Mouse (Mus musculus) erythroid progenitor cell, adult 5-6 weeks (primary cell): Measurements from ENCODE around the gene Hpn. TPM values are rescaled to one million over a fixed set of nuclear protein-coding genes. Genes with fewer than 3 reads are reported as not detected.
A peak's percentile ranks its signal among the peaks of the same experiment; 100 is the strongest.

Source experiments
- ATAC-seq: replicated peaks from 2 replicates; pipeline ENCODE4 v1.8.0; 2016; ENCODE audit warnings: moderate number of reproducible peaks, mild to moderate bottlenecking, moderate TSS enrichment, inconsistent platforms; ENCODE audit not compliant: poor library complexity, low FRiP score, severe bottlenecking
- total RNA-seq, 2 experiments: library from RNA; stranded (forward) in 1 of 2; stranded (reverse) in 1 of 2; fragments of 150-400 nt in 1 of 2; fragments of 186-747, 209-891 nt in 1 of 2; gene quantifications; 2 replicates each; pipeline versions ENCODE4 v1.2.3 to v1.2.4; 2015 to 2017; ENCODE audit warnings: low replicate concordance in 2 of 2

The Hpn gene
- total RNA-seq (2015; ENCODE audit: low replicate concordance), result 5.9 TPM in 1 of 2 replicates, not detected in the other
- not detected in 2 replicates for total RNA-seq (2017; ENCODE audit: low replicate concordance)

DNA sequence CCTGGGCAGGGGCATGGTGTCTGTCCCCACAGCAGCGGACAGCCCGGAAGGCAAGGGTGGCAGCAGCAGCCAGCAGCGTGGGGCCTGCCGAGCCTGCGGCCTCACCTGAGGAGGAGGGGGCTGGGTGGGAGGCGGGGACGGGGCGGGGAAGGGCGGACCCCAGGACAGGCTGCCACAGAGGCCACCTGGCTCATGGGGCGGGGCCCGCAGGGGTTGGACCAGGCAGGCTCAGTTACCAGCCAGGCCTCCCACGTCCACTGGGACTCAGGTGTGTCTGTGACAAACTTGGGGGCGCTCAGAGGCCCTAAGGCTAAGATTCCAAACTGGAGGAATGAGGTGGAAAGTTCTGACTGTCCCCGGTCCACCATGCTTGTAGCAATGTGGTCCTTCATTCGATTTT, at the start of gene Hpn:
Gene Hpn (minus strand): TSS at position 109 of the 400 bp plus-strand sequence.
- ATAC-seq, result no peak

DNA sequence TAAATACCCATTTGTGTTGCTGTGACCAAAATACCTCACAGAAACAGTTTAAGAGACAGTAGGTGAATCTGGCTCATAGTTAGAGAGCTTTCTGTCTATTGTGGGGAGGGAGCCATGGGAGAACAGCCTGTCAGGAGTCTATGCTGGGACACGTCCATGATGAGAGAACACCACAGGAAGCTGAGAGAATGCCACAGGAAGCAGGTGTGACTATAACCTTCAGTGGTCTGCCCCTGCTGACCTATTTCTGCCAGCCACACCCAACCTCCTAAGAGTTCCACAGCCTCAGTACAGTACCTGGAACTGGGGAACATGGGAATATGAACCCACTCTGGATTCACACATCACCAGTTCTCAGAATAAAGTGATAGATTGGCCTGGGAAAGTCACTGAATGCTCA, 49.7 kb upstream of the Hpn start:
- no peak for ATAC-seq

DNA sequence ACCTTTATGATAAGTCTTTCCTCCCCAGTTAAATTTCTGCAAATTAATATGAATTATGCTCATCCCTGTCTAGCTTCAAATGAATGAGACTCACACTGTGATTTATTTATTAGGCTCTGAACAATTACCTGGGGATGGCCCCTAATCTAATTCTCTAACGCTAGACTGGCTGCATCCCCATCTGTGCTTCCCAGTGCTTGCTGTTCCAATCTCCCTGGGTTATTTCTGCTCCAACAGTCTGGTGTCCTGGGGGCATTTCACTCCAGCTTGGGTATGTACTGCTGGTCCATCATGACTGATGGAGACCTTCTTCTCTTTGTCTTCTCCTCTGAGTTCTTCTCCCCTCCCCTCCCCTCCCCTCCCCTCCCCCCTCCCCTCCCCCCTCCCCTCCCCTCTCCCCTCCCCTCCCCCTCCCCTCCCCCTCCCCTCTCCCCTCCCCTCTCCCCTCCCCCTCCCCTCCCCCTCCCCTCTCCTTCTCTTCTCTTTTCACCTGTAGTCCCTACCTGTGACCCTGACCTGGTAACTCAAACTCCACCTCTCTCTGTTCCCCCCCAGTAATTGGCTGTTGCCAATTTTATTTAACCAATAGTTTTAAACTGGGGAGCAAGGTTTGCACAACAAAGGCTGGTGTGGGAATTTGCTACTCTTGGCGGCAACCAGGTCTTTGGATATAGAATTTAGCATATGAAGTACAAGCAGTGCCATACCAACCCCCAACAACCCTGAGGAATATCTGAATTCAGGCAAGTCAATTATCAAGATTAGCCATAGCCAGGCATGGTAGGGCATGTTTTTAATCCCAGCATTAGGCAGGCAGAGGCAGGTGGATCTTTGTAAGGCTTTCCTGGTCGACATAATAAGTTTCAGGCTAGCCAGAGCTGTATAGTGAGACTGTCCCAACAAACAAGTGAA, 48.8 kb upstream of the Hpn start:
- no peak for ATAC-seq

DNA sequence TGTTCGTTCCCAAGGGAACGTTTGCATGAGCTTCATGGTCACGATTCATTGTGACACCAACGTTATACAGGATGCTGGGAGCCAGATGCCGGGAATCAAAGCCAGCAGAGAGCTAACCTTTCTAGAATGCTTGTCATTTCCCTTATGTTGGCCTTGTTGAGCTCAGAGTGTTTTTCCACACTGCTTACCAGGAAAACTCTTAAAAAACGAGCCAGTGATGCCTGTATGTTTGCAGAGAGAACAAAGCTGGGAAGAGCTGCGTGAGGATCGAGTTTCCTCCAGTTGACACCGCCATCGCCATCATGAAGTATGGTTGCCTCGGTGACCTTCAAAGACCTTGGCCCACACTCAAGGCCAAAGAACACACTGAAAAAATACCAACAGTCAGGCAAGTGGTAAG, 47.2 kb upstream of the Hpn start:
- ATAC-seq, result no peak

DNA sequence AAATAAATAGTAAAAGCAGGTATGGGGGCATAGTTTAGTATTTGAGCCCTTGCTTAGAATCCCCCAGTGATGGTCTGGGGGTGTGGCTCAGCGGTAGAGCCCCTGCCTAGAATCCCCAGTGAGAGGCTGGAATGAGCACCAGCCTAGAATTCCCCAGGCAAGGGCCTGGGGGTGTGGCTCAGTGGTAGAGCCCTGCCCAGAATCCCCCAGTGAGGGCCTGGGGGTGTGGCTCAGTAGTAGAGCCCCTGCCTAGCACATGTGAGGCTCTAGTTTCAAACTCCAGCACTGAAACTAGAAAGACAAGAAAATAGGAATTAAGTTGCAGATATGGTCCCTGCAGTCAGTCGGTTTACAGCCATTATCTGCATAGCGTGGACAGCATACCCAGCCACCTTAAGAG, 46.7 kb upstream of the Hpn start:
- ATAC-seq, result no peak

DNA sequence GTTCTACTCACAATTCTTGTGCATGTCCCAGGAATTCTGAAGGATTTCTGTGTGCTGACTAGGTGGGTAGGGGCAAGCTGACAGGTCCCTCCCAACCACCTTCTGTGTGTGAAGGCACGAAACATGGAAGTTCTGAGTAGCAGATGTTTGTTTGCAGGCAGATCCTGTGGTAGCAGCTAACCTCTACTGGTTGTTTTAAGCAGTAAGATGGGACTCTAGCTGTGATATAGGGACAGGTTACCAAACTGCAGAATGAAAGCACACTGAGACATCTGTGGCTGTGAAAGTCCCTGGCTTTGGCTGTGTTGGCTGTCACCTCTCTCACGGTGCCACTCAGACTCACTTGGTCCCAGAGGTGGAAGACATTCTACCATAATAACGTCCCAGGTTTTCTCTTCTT, 46.2 kb upstream of the Hpn start:
- no peak for ATAC-seq

DNA sequence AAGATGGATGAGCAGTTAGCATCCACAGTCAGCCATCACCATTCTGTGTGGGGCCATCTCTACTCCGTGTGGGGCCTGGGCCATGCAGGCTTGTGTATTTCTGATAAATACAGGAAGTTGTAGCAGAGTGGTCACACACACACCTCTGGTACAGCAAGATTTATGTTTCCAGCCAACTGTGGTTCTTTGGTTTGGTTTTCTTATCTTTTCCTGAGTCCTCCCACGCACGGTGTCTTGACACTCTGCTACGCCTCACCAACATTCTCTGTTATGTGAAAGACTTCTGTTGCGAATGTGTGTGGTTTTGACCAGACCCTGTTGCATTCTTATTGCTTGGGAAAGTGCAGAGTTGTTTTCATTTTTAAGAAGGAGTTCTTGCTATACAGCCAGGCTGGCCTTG, 45.7 kb upstream of the Hpn start:
- ATAC-seq, result no peak

DNA sequence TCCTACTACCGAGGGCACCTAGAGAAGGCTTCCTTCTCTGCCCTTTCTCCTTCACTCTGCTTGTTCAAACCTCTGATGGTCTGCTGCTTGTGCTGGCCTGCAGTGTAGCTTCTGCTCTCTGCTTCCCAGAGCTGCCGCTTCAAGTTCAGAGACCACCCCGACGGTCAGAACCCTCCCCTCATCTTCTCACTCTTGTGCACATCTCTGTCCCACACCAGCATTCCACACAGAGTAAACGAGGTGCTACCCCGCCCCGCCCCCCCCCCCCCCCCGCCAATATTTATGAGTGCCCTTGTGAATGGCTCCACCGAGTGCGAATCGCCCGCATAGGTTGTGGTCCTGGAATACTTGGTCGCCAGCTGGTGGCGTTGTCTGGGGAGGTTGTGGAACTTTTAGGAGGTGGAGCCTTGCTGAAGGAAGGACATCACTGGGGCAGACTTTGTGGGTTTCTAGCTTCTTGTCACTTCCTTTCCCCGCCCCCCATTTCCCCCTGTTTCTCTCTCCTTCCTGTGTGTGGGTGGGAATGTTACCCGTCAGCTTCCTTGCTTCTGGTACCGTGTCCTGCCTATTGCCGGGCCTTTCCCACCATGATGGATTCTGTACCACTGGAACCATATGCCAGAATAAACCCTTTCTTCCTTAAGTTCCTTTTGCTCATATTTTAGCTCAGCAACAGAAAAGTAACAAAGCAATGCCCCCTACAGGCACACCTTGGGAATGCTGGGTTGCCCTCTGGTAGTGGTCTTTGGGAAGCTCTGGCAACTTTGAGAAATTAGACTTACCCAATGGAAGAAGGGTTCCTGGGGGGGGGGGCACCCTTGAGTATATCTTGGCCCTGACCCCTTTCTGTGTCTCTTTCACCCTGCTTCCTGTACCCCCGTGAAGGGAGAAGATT, 41.2 kb upstream of the Hpn start:
- no peak for ATAC-seq

DNA sequence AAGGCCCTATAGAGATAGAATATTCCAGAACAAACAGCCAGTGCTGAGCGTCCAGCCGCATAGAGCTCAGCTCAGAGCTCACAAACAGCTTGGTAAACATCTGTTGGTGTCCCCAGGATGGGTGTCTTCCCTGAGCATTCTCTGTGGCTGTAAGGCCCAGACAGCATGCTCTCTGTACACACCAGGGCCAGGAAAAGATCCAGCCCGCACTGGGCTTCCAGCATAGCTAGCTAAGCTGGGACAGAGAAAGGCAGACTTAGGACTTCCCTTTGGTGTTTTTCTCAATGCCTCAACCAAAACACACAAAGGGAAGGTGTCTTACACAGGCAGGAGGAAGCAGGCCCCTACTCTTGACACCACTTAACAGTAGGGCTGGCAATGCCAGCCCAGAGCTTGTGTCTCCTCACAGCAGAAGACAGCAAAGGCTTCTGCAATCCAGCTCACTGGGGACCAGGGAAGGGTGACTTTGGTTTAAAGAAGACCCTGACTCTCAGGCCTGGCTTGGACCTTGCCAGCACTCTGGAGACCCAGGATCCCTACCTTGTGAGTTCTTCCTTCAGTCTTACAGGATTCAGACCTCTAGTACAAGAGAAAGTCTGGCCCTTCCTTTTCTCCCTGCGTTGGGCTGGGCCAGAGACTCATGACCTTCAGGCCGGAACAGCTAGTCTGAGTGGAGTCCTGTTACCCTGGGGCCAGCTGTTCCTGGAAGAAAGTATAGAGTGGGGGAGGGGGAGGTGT, 40.4 kb upstream of the Hpn start, which contains the start of gene Gramd1a:
Gene Gramd1a (minus strand): TSS at position 601 of the 738 bp plus-strand sequence.
- no peak for ATAC-seq

DNA sequence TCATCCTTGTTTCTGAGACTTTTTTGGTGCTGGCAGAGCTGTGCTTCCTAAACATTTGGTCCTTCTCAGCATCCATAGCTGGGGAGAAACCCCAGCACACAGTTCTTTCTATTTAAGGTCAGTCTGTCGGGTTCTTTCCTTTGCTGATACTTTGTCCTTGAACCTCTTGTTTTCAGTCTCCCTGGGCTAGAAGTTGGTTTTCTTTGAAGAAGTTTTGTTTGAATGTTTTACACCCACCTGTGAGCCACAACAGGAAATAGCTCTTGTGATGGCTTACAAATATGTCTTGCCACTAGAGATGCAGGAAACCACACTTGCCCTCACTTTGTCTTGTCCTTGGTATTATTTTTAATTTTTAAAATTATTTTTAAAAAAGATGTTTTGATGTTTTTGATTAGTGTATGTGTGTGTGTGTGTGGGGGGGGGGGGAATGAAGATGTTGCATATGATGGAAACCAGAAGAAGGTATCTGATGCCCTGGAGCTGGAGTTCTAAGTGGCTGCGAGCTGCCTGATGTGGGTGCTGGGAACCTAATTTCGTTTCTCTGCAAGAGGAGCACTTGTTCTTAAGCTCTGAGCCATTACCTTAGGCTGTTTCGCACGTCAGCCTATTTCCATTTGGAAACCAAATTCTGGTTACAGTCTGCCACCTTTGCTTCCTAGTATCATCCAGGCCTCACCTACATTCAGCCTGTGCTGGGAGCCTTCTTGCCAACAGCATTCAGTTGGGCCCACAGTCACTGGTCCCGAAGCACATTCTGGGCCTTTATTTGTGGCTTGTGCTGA, 38.6 kb upstream of the Hpn start:
- ATAC-seq, result no peak

DNA sequence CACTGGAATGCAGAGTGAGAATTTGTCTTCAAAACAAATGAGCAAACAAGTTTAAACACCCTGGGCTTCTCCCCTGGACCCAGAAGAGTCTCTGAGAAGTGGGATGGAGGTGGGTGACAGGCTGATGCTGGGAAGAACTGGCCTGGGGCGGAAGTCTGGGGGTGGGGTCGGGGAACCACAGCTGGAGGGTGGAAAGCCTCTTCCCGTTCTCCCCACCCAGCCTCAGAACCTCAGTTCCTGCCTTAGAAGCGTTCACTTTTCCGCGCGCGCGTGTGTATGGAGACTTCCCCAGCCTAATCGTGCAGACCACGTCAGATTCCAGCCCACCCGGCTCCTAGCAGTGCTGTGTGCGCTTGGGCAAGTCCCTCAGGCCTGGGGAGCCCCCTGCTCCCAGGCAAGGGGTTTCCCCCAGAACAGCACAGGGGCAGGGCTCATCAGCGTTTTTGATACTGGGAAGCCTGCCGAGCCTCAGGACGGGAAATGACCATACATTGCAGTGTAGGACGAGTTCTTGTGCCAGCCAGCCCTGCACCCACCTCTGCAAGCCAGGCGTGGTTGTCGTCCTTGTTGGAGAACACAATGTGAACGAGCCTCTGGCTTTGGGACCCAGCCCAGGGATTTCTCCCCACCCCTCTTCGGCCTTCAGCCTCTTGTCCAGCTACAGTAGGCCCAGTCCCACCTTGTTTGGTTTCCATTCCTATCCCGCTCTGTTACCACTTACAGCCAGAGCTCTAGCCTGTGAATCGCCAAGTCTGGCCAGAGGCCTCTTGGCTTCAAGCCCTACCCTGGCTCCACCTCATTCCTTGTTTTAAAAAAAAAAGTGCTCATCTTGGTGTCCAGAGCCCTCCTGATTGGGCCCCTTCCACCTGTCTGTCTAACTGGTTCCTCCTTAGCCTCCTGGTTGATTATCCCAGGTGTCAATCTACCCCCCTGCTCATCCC, 36.5 kb upstream of the Hpn start:
- ATAC-seq, result no peak

DNA sequence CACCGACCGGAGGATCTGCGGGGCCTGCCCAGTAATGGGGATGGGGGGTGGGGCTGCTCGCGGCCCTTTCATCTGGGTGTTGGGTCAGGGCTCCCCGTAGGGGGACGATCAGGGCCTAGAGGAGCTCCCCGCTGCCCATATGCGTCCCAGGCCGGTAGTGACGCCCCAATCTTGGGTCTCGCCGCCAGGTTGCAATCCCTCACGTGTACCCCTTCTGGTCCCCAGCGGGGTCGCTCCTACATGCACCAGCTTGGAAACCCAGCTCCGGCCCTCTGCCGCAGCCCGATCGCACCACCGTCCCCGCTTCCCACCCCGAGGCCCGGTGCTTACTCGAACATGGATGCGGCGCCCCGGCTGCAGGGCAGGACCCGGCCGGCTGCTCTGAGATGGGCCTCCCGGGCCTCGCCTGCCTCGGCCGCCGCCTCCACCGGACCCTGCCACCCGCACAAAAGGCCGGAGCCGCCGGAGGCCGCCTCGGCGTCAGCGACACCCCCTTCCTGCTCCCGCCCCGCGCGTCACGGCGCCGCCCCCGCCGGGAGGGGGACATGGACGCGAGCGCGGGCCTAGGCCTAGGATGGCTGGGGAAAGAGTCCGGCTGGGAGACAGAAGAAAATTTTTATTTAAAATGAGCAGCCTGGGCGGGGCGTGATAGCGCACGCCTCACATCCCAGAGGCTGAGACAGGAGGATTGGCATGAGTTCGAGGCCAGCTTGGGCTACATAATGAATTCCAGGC, 35.6 kb upstream of the Hpn start:
- ATAC-seq, result 0 out of 2 replicates have a peak, but pooled peaks have one; percentile 45

DNA sequence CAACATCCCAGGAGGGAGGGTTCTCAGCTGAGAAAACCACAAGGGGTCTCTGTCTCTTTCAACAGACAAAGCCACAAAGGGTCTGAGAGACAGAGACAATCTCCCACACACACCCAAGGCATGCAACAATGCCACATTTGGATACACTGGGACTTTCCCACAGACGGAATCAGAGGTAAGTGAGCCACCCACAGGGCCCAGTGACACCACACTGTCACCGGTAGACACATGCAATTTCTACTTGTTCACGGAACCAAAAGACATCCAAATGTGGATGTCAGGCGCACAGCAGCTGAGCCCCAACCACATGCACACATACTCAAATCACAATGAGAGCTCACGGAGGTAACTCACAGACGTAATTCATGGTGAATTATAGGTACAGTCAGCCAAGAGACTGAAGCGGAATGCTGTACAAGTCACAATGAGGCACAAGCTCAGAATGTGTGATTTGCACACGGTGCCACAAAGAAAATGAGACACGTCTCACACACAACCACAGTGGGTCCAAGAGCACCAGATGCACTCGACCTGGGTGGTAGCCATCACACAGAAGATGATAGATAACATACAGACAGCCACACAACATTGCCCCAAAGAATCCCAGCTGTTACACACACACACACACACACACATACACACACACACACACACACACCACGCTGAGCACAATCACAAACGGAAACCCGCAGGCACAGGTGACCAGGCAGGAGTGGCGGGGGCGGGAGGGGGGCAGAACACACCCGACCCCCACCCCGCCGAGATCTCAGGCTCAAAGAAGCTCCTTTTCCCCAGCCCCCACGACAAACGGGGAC, 34.9 kb upstream of the Hpn start:
- ATAC-seq, result no peak

DNA sequence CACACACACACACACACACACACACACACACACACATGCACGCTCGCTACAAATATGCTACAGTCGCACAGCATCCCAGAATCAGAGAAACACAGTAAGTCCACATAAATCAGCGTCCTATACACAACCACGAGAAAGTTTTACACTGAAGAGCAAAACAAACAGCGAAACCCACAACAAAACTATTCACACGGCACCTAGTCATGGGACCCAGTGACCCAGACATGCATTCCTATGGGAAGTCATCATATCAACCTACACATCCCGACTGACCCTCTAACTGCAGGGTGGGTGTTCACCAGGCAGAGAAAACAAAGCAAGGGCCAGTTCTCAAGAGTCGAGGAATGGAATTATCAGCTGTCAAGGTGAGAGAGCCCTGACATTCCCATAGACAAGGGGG, 34.2 kb upstream of the Hpn start:
- ATAC-seq, result no peak

DNA sequence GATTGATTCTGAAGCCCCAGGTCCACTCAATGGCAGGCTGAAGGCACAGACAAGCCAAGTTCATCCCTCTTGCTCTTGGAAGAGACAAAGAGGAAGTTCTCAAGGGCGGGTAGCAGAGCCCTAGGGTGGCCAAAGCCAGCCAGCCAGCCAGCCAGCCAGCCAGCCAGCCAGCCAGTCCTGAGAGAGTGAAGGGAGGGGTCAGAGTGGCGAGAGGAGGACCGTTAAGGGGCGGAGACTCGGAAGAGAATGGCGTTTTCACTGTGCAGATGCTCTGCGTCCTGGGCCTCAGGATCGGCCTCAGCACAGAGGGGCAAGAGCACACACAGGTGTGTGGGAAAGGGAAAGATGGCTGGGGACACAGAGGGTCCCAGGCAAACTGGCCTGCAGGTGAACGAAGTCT, 33.7 kb upstream of the Hpn start:
- peak; percentile 74 for ATAC-seq

DNA sequence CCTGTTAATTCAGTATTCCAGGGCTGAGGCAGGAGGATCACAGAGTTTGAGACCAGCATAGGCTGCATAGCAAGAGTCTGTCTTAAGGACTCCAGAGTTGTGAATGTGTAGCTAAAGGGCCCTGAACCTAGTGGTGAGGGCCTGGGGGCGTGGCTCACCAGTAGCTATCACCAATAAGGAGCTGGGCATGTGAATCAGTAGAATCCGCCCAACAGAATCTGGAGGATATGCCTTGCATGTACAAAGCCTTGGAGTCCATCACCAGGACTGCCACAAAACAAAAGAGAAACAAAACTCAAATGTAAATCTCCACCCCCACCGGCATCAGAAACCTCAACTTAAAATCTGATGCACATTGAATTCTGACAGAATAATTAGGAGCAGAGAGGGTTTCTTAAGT, 33.0 kb upstream of the Hpn start:
- ATAC-seq, result no peak
